Mouse (Mus musculus): ENCODE measurements around the gene Iqgap2. TPM values are rescaled to one million over a fixed set of nuclear protein-coding genes. Genes with fewer than 3 reads are reported as not detected.

The Iqgap2 gene
- polyA plus RNA-seq, 1 experiment from 2014 or later, result 5.2 TPM

GRCm38 (mm10) chr13:95843411-95844026, 48.2 kb downstream of the Iqgap2 start:
- Histone ChIP-seq H3K27ac (ENCODE audit: low read length) (no peak overlapping the region), H3K4me2 (ENCODE audit: low read depth, low read length) (no peak overlapping the region), H3K27me3 (ENCODE audit: control insufficient read depth, insufficient read depth, low read depth, low read length) (no peaks in the 10 kb centered on the region), H3K9me3 (ENCODE audit: control insufficient read depth, low read length) (no peaks in the 10 kb centered on the region), H3K9ac (ENCODE audit: low read length) (no peak overlapping the region), H3K36me3 (ENCODE audit: control insufficient read depth, insufficient read depth, low read length) (no peaks in the 10 kb centered on the region), H3K4me3 (ENCODE audit: low read length) (no peak overlapping the region), H3K4me1 (replicated peaks; ENCODE audit: control insufficient read depth, insufficient read depth, low read length) (no peaks in the 10 kb centered on the region)
- 83% methylated on average over 10 of the region's 10 CpGs for whole genome bisulfite sequencing
- no peak for ATAC-seq (ENCODE audit: low read depth)

GRCm38 (mm10) chr13:95842803-95843202, 48.9 kb downstream of the Iqgap2 start:
- Histone ChIP-seq H3K27ac (ENCODE audit: low read length) (no peak overlapping the region), H3K36me3 (ENCODE audit: control insufficient read depth, insufficient read depth, low read length) (no peaks in the 10 kb centered on the region), H3K4me1 (replicated peaks; ENCODE audit: control insufficient read depth, insufficient read depth, low read length) (no peaks in the 10 kb centered on the region), H3K4me2 (ENCODE audit: low read depth, low read length) (no peak overlapping the region), H3K9me3 (ENCODE audit: control insufficient read depth, low read length) (no peaks in the 10 kb centered on the region), H3K4me3 (ENCODE audit: low read length) (no peak overlapping the region), H3K27me3 (ENCODE audit: control insufficient read depth, insufficient read depth, low read depth, low read length) (no peaks in the 10 kb centered on the region), H3K9ac (ENCODE audit: low read length) (no peak overlapping the region)
- no peak for ATAC-seq (ENCODE audit: low read depth)
- 72% methylated on average over 7 of the region's 7 CpGs for WGBS

GRCm38 (mm10) chr13:95841946-95842345, 49.8 kb downstream of the Iqgap2 start:
- 67% methylated on average over 1 of the region's 1 CpGs for WGBS
- ATAC-seq (ENCODE audit: low read depth), result no peak
- Histone ChIP-seq H3K36me3 (ENCODE audit: control insufficient read depth, insufficient read depth, low read length) (no peaks in the 10 kb centered on the region), H3K9me3 (ENCODE audit: control insufficient read depth, low read length) (no peaks in the 10 kb centered on the region), H3K9ac (ENCODE audit: low read length) (no peak overlapping the region), H3K27ac (ENCODE audit: low read length) (no peak overlapping the region), H3K4me1 (replicated peaks; ENCODE audit: control insufficient read depth, insufficient read depth, low read length) (no peaks in the 10 kb centered on the region), H3K27me3 (ENCODE audit: control insufficient read depth, insufficient read depth, low read depth, low read length) (no peaks in the 10 kb centered on the region), H3K4me2 (ENCODE audit: low read depth, low read length) (no peak overlapping the region), H3K4me3 (ENCODE audit: low read length) (no peak overlapping the region)

- Histone ChIP-seq H3K4me3 (ENCODE audit: low read length) (no peak overlapping the region), H3K27me3 (ENCODE audit: control insufficient read depth, insufficient read depth, low read depth, low read length) (no peaks in the 10 kb centered on the region), H3K4me2 (ENCODE audit: low read depth, low read length) (no peak overlapping the region), H3K36me3 (ENCODE audit: control insufficient read depth, insufficient read depth, low read length) (no peaks in the 10 kb centered on the region), H3K4me1 (replicated peaks; ENCODE audit: control insufficient read depth, insufficient read depth, low read length) (no peaks in the 10 kb centered on the region), H3K9me3 (ENCODE audit: control insufficient read depth, low read length) (no peaks in the 10 kb centered on the region), H3K27ac (ENCODE audit: low read length) (no peak overlapping the region), H3K9ac (ENCODE audit: low read length) (no peak overlapping the region)
- no peak for ATAC-seq (ENCODE audit: low read depth)
- 73% methylated on average over 3 of the region's 3 CpGs for WGBS
These were observed 54.8 kb downstream of the Iqgap2 start for GRCm38 (mm10) chr13:95836944-95837343.

- no peak overlapping the region for H3K4me3 ChIP-seq (ENCODE audit: low read length)
- no peaks in the 10 kb centered on the region for H3K9me3 ChIP-seq (ENCODE audit: control insufficient read depth, low read length)
- H3K27ac ChIP-seq (ENCODE audit: low read length), result no peak overlapping the region
- WGBS, result 85% methylated on average over 6 of the region's 6 CpGs
- H3K4me1 ChIP-seq (replicated peaks; ENCODE audit: control insufficient read depth, insufficient read depth, low read length), result no peaks in the 10 kb centered on the region
- no peaks in the 10 kb centered on the region for H3K36me3 ChIP-seq (ENCODE audit: control insufficient read depth, insufficient read depth, low read length)
- H3K9ac ChIP-seq (ENCODE audit: low read length), result no peak overlapping the region
- no peak for ATAC-seq (ENCODE audit: low read depth)
- no peak overlapping the region for H3K4me2 ChIP-seq (ENCODE audit: low read depth, low read length)
- no peaks in the 10 kb centered on the region for H3K27me3 ChIP-seq (ENCODE audit: control insufficient read depth, insufficient read depth, low read depth, low read length)
These were observed 58.2 kb downstream of the Iqgap2 start for GRCm38 (mm10) chr13:95833473-95833872.

- Histone ChIP-seq H3K27me3 (ENCODE audit: control insufficient read depth, insufficient read depth, low read depth, low read length) (no peaks in the 10 kb centered on the region), H3K4me3 (ENCODE audit: low read length) (no peak overlapping the region), H3K4me2 (ENCODE audit: low read depth, low read length) (no peak overlapping the region), H3K36me3 (ENCODE audit: control insufficient read depth, insufficient read depth, low read length) (no peaks in the 10 kb centered on the region), H3K27ac (ENCODE audit: low read length) (no peak overlapping the region), H3K9me3 (ENCODE audit: control insufficient read depth, low read length) (no peaks in the 10 kb centered on the region), H3K4me1 (replicated peaks; ENCODE audit: control insufficient read depth, insufficient read depth, low read length) (no peaks in the 10 kb centered on the region), H3K9ac (ENCODE audit: low read length) (no peak overlapping the region)
- ATAC-seq (ENCODE audit: low read depth), result no peak
- 49% methylated on average over 3 of the region's 3 CpGs for WGBS
These were observed 59.0 kb downstream of the Iqgap2 start for GRCm38 (mm10) chr13:95832712-95833111.

GRCm38 (mm10) chr13:95831760-95832159, 60.0 kb downstream of the Iqgap2 start:
- H3K4me1 ChIP-seq (replicated peaks; ENCODE audit: control insufficient read depth, insufficient read depth, low read length), result no peaks in the 10 kb centered on the region
- ATAC-seq (ENCODE audit: low read depth), result no peak
- no peak overlapping the region for H3K4me2 ChIP-seq (ENCODE audit: low read depth, low read length)
- no peak overlapping the region for H3K9ac ChIP-seq (ENCODE audit: low read length)
- no peak overlapping the region for H3K27ac ChIP-seq (ENCODE audit: low read length)
- H3K4me3 ChIP-seq (ENCODE audit: low read length), result no peak overlapping the region
- H3K9me3 ChIP-seq (ENCODE audit: control insufficient read depth, low read length), result no peaks in the 10 kb centered on the region
- H3K27me3 ChIP-seq (ENCODE audit: control insufficient read depth, insufficient read depth, low read depth, low read length), result no peaks in the 10 kb centered on the region
- no peaks in the 10 kb centered on the region for H3K36me3 ChIP-seq (ENCODE audit: control insufficient read depth, insufficient read depth, low read length)

GRCm38 (mm10) chr13:95829431-95830171, 62.1 kb downstream of the Iqgap2 start:
- 79% methylated on average over 7 of the region's 7 CpGs for WGBS
- Histone ChIP-seq H3K9ac (ENCODE audit: low read length) (no peak overlapping the region), H3K4me3 (ENCODE audit: low read length) (no peak overlapping the region), H3K36me3 (ENCODE audit: control insufficient read depth, insufficient read depth, low read length) (no peaks in the 10 kb centered on the region), H3K4me1 (replicated peaks; ENCODE audit: control insufficient read depth, insufficient read depth, low read length) (no peaks in the 10 kb centered on the region), H3K9me3 (ENCODE audit: control insufficient read depth, low read length) (no peaks in the 10 kb centered on the region), H3K27me3 (ENCODE audit: control insufficient read depth, insufficient read depth, low read depth, low read length) (no peaks in the 10 kb centered on the region), H3K27ac (ENCODE audit: low read length) (no peak overlapping the region), H3K4me2 (ENCODE audit: low read depth, low read length) (no peak overlapping the region)
- no peak for ATAC-seq (ENCODE audit: low read depth)

GRCm38 (mm10) chr13:95828616-95829015, 63.1 kb downstream of the Iqgap2 start:
- Histone ChIP-seq H3K4me2 (ENCODE audit: low read depth, low read length) (no peak overlapping the region), H3K9me3 (ENCODE audit: control insufficient read depth, low read length) (no peaks in the 10 kb centered on the region), H3K27ac (ENCODE audit: low read length) (no peak overlapping the region), H3K4me1 (replicated peaks; ENCODE audit: control insufficient read depth, insufficient read depth, low read length) (no peaks in the 10 kb centered on the region), H3K9ac (ENCODE audit: low read length) (no peak overlapping the region), H3K36me3 (ENCODE audit: control insufficient read depth, insufficient read depth, low read length) (no peaks in the 10 kb centered on the region), H3K27me3 (ENCODE audit: control insufficient read depth, insufficient read depth, low read depth, low read length) (no peaks in the 10 kb centered on the region), H3K4me3 (ENCODE audit: low read length) (no peak overlapping the region)
- WGBS, result 54% methylated on average over 5 of the region's 5 CpGs
- no peak for ATAC-seq (ENCODE audit: low read depth)
